Mouse (Mus musculus): ENCODE data around the gene Ccdc93.

Ccdc93 gene

DNA sequence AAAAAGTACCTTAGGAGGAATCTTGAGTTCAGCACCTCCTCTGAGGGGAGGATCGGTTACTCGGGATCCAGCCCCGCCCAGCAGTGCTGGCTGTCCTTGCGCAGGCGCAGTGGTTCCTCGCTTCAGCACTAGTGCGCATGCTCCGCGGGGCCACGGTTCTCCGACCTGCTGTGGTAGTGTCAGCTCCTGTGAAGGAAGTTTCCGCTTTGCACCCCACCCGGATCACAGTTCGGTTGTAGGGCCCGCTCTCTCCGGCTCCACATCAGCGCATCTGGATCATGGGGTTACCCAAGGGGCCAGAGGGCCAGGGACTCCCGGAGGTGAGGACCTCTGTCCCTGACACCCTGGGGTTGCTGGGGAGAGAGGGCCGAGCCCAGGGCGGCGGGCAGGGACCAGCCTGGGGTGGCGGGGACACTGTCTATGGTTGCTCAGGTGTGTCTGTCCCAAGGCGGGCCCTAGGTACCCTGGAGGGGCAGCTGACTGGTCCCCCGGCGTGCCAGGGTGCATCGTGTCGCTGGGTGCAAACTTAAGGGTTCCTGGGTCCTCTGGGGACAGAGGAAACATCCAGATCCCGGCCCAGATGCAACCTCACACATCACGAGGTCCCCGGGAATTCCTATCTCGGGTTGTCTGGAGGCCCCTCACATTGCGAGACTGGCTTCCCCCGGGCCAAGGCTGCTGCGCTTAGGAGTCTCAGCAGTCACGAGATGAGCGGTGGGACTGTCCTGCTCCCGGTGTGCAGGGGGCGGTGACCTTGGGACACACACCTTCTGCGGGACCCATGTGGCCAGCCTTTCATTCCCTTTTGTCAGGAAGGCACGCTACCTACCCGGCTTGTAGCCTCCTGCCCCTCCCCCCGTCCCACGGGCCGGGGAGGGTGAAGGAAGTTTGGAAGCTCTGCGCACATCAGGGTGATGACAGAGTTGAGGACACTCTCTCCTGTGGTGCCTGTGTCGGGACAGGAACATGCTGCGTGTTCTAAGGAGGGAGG, at the start of gene Ccdc93:
Gene Ccdc93 (plus strand): TSS at position 112 of the 991 bp plus-strand sequence.
- DNase-seq (ENCODE audit: low spot score in 2 of 2): peak; percentile 98 to 100

DNA sequence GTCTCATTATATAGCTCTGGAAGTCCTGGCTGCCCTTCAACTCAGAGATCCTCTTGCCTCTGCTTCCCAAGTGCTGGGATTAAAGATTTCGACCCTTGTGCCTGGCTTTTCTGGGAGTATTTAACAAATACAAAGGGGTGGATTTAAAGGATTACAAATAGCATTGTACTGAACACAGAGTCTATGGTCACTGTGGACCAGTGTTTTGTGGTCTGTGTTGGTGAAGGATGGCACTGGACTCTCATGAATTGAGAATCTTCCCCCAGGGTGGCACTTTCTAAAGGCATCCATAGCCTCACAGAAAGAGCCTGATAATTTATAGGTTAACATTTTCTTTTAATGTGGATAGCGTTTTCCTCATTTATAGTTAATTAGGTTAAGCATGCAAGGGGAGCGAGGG, 49.3 kb upstream of the Ccdc93 start:
- no peak for DNase-seq (ENCODE audit: low spot score in 2 of 2)

GRCm38 (mm10) chr1:121388312-121388711, 42.5 kb upstream of the Ccdc93 start:
- DNase-seq (ENCODE audit: low spot score in 2 of 2): no peak

DNA sequence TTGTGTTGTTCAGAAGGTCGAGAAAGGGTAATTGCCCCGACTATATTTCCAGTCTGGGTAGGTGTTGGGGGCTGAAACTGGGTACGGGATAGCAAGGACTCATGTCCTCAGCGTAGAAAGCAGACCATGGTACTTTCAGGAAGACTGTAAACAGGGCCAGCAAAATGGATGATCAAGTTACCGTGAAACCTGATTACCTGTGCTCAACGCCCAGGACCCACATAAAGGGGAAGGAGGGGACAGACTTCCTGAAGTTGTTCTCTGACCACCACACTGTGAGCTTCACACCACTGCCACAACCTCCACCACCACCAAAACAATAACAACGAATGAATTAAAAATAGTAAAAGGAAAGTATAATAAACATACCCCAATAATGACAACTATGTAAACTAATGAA, 42.1 kb upstream of the Ccdc93 start:
- no peak for DNase-seq (ENCODE audit: low spot score in 2 of 2)

DNA sequence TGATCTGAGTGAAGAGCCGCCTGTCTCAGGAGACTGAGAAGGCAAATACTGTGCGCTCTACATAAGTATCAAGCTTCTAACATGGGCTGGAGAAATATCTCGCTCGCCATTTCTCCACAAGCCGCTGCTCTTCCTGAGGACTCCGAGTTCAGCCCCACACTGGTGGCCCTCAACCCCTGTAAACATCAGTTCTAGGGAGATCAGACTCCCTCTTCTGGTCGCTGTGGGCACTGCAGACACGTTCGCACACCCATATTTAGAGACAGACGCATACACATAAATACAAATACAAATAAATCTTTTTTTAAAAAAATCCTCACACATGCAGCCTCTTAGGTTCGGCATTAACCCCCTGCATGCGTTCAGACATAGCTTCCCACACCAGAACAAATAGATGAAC, 41.3 kb upstream of the Ccdc93 start:
- DNase-seq (ENCODE audit: low spot score in 2 of 2): no peak

GRCm38 (mm10) chr1:121390003-121390402, 40.8 kb upstream of the Ccdc93 start:
- DNase-seq (ENCODE audit: low spot score in 2 of 2): no peak

DNA sequence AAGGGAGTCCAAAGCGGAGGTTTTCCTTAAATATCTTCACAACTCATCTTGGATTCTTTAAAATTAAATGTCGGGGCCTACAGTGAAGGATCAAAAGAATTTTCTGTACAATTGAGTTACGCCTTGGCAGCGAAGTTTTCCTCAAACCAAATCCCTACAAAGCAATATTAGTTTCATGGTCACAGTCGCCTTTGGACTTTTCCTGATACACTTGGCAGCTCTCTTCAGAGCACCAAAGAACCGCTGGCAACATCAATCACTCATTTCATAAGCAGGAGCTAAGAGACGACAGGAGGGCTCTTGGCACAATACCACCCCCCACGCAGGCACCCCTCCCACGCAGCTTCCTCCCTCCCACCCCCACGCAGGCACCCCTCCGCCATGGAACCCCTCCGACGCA, 40.4 kb upstream of the Ccdc93 start:
- DNase-seq (ENCODE audit: low spot score in 2 of 2): no peak

GRCm38 (mm10) chr1:121390855-121391254, 40.0 kb upstream of the Ccdc93 start:
- DNase-seq (ENCODE audit: low spot score in 2 of 2): no peak

DNA sequence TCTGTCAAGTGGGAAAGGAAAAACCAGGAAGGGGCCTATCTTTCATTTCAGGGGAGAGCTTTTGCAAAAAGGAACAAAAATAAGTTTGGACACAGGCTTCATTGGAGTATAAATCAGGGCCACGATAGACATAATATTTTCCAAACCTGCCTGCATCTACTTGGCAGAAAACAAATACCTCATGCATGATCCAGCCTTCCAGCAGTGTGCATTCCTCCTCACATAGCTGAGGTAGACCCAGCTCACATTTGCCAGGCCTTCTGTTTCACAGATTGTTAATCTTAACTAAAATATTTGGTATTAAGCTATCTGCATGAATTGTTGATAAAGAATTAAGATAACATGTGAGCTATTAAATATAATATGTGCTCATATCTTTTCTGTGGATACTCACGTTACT, 37.7 kb upstream of the Ccdc93 start:
- no peak for DNase-seq (ENCODE audit: low spot score in 2 of 2)

DNA sequence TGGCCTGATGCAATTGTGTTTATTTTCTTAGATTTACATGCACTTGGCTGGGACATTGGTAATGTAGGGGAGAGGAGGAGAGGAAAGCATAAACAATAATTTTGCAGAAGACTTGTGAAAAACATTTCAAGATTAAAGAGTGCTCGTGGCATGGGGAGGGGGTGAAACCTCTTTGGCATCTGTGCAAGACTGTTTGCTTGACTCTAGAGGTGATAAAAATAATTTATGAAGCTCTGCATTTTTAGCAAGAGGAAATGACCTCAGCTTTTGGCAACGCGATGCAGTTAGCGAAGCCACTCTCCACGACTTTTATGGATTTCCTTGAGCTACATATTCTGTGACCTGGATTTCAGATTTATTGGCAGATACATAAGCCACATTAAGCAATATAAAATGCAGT, 36.1 kb upstream of the Ccdc93 start:
- no peak for DNase-seq (ENCODE audit: low spot score in 2 of 2)

DNA sequence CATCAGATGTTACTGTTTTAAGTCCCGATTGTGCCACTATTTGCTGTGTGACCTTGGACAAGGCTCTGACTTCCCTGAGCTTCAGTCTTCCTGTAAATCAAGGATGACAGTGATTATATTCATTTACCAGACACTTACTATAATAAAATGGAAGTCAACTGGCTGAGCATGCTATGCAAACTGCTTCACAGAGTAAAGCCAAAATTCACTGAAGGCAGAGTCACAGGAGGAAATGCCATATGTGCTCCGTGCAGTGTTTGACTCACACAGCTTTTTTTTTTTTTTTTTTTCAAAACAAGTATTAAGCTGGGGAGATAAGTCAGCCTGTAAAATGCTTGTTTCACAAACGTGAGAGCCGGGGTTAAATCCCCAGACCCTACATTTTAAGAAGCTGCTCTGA, 34.3 kb upstream of the Ccdc93 start:
- DNase-seq (ENCODE audit: low spot score in 2 of 2): no peak

GRCm38 (mm10) chr1:121398231-121398630, 32.6 kb upstream of the Ccdc93 start:
- DNase-seq (ENCODE audit: low spot score in 2 of 2): no peak

DNA sequence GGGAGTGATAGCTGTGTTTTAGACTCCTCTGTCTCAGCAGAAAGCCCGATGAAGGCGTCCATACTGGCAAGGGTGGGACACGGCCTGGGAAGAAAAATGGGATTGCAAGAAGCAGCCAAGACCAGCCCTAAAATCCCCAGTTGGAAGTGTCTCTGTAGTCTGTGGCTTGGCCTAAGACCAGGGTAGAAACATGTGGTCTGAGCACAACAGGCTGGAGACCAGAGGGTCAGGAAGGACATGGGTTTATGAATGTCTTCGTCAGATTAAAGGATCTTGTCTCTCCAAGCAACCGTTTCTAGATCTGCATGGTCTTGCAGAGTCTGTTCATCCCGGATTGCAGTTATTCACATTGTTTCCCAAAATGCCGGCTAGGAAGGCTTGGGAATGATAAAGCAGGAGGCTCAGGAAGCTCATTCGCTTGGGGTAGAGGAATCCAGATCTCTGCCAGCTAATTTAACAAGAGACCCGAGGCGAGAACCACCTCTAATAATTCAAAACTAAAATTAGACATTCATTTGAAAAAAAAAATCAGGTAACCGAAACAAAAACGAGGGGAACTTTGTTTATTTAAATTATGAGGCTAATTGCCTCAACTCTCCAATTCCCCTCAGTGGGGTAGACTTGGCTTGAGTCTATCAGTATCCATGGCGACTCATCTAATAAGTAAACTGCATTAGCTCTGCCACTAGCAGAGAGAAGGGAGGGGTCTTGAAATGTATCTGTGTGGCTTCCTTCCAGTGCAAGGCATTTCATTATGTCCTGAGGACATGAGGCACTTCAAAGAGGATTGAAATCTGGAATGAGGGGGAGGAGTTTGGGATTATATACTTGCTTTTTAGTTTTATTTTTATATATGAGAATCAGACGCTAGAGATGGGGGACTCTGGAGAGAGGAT, 31.6 kb upstream of the Ccdc93 start:
- no peak for DNase-seq (ENCODE audit: low spot score in 2 of 2)

GRCm38 (mm10) chr1:121400243-121400642, 30.6 kb upstream of the Ccdc93 start:
- DNase-seq (ENCODE audit: low spot score in 2 of 2): no peak

- no peak for DNase-seq (ENCODE audit: low spot score in 2 of 2)
Observed at GRCm38 (mm10) chr1:121419084-121419483, 11.8 kb upstream of the Ccdc93 start.

- no peak for DNase-seq (ENCODE audit: low spot score in 2 of 2)
Observed at GRCm38 (mm10) chr1:121419569-121420265, 11.1 kb upstream of the Ccdc93 start.

GRCm38 (mm10) chr1:121430183-121430937, 489 bp upstream of the Ccdc93 start:
- no peak for DNase-seq (ENCODE audit: low spot score in 2 of 2)

DNA sequence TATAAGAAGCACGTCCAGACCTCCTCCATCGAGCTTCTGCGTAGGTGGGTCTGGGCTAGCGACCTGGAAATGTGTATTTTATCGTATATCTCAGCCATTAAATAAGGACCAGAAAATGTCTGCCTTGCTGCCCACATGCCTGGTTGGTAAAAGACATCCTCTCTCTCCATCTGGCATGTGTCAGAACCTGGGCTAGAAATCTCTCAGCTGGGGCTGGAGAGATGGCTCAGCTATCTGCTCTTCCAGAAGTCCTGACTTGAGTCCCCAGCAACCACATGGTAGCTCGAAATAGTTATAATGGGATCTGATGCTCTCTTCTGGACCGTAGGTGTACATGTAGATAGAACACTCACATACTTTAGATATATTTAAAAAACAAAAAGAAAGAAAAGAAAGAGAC, 5.1 kb downstream of the Ccdc93 start:
- no peak for DNase-seq (ENCODE audit: low spot score in 2 of 2)

DNA sequence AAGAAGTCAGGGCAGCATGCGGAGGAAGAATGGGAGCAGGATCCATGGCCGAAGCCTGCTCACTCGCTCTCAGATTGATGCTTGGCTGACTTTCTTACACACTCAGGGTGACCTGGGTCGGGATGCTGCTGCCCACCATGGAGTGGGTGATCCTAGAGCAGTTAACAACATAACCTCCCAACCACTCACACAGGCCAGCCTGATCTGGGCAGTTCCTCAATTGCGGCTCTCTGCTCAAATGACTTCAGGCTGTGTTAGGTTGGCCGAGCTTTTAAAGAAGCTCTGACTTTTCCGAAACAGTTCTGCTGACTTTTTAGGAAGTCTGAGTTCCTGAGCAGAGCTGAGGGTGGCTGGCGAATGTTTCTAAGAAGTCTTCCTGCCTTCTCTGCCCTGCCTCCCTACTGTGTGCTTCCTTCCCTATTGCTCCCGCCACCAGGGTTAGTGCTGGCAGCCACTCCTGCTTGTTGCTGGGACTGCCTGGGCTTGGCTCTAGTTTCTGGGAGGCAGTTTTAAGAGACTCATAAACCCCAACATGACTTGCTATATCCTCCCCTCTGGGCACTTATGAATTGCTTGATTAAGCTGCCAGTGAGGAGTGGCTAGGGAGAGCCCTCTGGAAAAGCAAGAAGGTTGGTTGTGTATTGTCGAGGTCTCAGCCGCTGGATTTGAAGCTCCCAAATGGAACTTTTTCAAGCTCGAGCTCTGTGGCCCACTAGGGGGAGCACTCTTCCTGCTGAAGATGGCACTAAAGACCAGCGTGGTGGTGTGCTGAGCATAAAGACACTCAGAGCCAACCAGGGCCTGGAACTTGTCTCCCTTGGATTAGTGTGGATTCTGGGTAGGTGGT, 9.9 kb downstream of the Ccdc93 start:
- DNase-seq (ENCODE audit: low spot score in 2 of 2): peak; percentile 39 to 77

- DNase-seq (ENCODE audit: low spot score in 2 of 2): no peak
Observed at GRCm38 (mm10) chr1:121444147-121444546, 13.3 kb downstream of the Ccdc93 start.

Data from spleen, postnatal 4 days (tissue).